Mouse (Mus musculus): ENCODE data around the gene Gm10801. TPM values are rescaled to one million over a fixed set of nuclear protein-coding genes. Genes with fewer than 3 reads are reported as not detected.
"Not testable (repeated sequence)": the region's sequence is repeated elsewhere in the genome, so short reads cannot be mapped to it uniquely, and the experiment has no call there.

Gm10801 gene
- polyA plus RNA-seq (2014; fragmentation: Nextera tagmentation; extraction: Ambion mirVana), result 0.99 and 3.0 TPM in 2 replicates

DNA sequence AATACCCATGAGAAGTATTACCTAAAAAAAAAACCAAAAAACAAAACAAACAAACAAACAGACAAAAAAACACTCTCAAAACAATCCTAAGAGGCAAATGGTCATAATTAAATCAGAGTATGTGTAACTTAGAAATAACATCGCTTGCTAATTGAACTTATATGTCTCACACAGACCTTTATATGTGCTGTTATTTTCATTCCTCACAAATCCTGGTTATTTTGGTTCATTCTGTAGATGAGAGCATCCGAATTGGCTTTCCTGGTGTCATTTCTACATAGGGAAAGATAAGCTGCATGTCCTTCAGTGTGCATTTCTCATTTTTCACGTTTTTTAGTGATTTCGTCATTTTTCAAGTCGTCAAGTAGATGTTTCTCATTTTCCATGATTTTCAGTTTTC, at the start of gene Gm10801:
Gene Gm10801 (plus strand): TSS at position 301 of the 400 bp plus-strand sequence.
- WGBS, result 78% methylated on average over 4 of the region's 5 CpGs
- DNase-seq; H3K4me2 ChIP-seq (ENCODE audit: low read length): not testable (repeated sequence)

DNA sequence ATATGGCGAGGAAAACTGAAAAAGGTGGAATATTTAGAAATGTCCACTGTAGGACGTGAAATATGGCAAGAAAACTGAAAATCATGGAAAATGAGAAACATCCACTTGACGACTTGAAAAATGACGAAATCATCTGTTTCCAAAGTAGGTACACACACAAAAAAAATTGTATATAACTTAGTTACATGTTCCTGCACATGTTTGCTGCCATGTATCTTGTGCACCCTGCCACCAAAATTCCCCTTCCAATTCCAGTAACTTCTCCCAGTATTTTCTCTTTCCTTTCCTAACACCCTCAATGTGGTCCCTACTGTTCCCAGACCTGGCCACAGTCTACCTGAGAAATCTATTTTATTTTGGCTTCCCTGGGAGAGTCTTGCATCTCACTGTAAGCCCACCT, 5.2 kb downstream of the Gm10801 start, which contains the start of gene Gm10800:
Gene Gm10800 (minus strand): TSS at position 101 of the 400 bp plus-strand sequence.
- H3K4me3 ChIP-seq (replicated peaks; ENCODE audit: low read depth, low read length); H3K27ac ChIP-seq (replicated peaks; ENCODE audit: low read depth, low read length); H3K27me3 ChIP-seq (ENCODE audit: control insufficient read depth, insufficient read depth, low read length); ATAC-seq (ENCODE audit: low FRiP score, low TSS enrichment); H3K9ac ChIP-seq (replicated peaks; ENCODE audit: low read length); H3K36me3 ChIP-seq (ENCODE audit: control insufficient read depth, insufficient read depth, low read length); H3K9me3 ChIP-seq (ENCODE audit: control insufficient read depth, low read length); H3K4me2 ChIP-seq (ENCODE audit: low read length); DNase-seq; H3K4me1 ChIP-seq (ENCODE audit: control insufficient read depth, insufficient read depth, low read length): not testable (repeated sequence)
- WGBS, result 86% methylated on average over 4 of the region's 4 CpGs

More for the DNA sequence above, at the start of gene Gm10801:
- H3K27ac ChIP-seq (replicated peaks; ENCODE audit: low read depth, low read length); H3K9me3 ChIP-seq (ENCODE audit: control insufficient read depth, low read length); ATAC-seq (ENCODE audit: low FRiP score, low TSS enrichment); H3K4me1 ChIP-seq (ENCODE audit: control insufficient read depth, insufficient read depth, low read length); H3K9ac ChIP-seq (replicated peaks; ENCODE audit: low read length); H3K36me3 ChIP-seq (ENCODE audit: control insufficient read depth, insufficient read depth, low read length); H3K27me3 ChIP-seq (ENCODE audit: control insufficient read depth, insufficient read depth, low read length); H3K4me3 ChIP-seq (replicated peaks; ENCODE audit: low read depth, low read length): not testable (repeated sequence)

DNA sequence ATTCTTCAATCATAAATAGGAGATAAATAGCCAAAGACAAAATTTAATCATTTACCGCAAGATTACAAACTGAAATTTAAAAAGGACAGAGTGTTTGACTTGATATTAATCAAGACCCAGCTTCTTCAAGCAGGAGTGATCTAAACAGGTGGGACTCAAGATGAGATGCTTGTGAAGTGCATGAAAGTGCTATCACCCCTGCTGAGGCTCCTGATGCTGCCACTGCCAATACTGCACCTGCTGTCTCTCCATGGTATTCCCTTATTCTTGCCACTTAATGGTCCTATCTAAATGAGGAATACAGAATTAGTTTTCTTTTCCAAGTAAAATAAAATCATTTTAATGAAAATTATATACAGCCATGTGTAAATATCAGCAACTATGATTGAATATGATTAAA, 35.5 kb downstream of the Gm10801 start:
- Histone ChIP-seq H3K4me3 (replicated peaks; ENCODE audit: low read depth, low read length) (no peak overlapping the region), H3K36me3 (ENCODE audit: control insufficient read depth, insufficient read depth, low read length) (no peaks in the 10 kb centered on the region), H3K27me3 (ENCODE audit: control insufficient read depth, insufficient read depth, low read length) (no peaks in the 10 kb centered on the region), H3K9me3 (ENCODE audit: control insufficient read depth, low read length) (no peaks in the 10 kb centered on the region), H3K4me1 (ENCODE audit: control insufficient read depth, insufficient read depth, low read length) (no peaks in the 10 kb centered on the region), H3K27ac (replicated peaks; ENCODE audit: low read depth, low read length) (no peak overlapping the region), H3K9ac (replicated peaks; ENCODE audit: low read length) (no peak overlapping the region), H3K4me2 (ENCODE audit: low read length) (no peak overlapping the region)
- no peak for ATAC-seq (ENCODE audit: low FRiP score, low TSS enrichment)
- no peak for DNase-seq
- 97% methylated on average over 1 of the region's 1 CpGs for WGBS

Other genes starting within 250 kb of the Gm10801 start
- 6.3 and 8.1 TPM in 2 replicates for gene Gm10800, start 5.1 kb downstream of the Gm10801 start, polyA plus RNA-seq (2014; fragmentation: Nextera tagmentation; extraction: Ambion mirVana)